Mouse (Mus musculus) cerebellum, adult 2 months (tissue): ENCODE measurements around the gene Crtc2.

Experiments
- CTCF ChIP-seq: fragments of 200-500 bp; IDR thresholded peaks from 2 replicates; pipeline ENCODE4 v1.5.1; 2011; ENCODE audit warnings: low read depth, mild to moderate bottlenecking, control low read depth, low read length, moderate library complexity, borderline replicate concordance; ENCODE audit not compliant: insufficient read depth
- POLR2A ChIP-seq: fragments of 200-500 bp; IDR thresholded peaks from 2 replicates; pipeline ENCODE4 v1.6.1; 2011; ENCODE audit warnings: low read length, control low read depth, borderline replicate concordance; ENCODE audit not compliant: insufficient read depth

GRCm38 (mm10) chr3:90255784-90256353, 1.9 kb downstream of the Crtc2 start:
- TF ChIP-seq POLR2A (no peak), CTCF (no peak)
